Mouse (Mus musculus): ENCODE results near the gene Vamp5. TPM values are rescaled to one million over a fixed set of nuclear protein-coding genes. Genes with fewer than 3 reads are reported as not detected.

Vamp5 gene
- total and polyA plus RNA-seq, 3 experiments, result 0.50 to 2.5 (median 0.90) TPM

- no peak overlapping the region for H3K27ac ChIP-seq (ENCODE audit: insufficient read depth, low read depth)
- no peak overlapping the region for H3K9ac ChIP-seq (ENCODE audit: insufficient read depth, low read depth)
- no peaks in the 10 kb centered on the region for H3K27me3 ChIP-seq (replicated peaks)
- DNase-seq (ENCODE audit: extremely low read depth), result no peak
- H3K4me2 ChIP-seq (ENCODE audit: insufficient read depth, low read depth, poor library complexity, severe bottlenecking), result no peak overlapping the region
- H3K4me1 ChIP-seq (ENCODE audit: control insufficient read depth in 1 of 2, insufficient read depth in 2 of 2), result peaks cover 3 to 16% of the 10 kb centered on the region in 2 experiments
- in situ Hi-C loops (cut with MboI; ENCODE audit: low pct_ligation_motif_present, low pct_unique_long_range_greater_than_20kb, low sequenced_read_pairs) (no loop called here), dilution Hi-C loops (cut with MboI; ENCODE audit: extremely low pct_ligation_motif_present, extremely low pct_unique_long_range_greater_than_20kb, low sequenced_read_pairs) (no loop called here)
- TF ChIP-seq MEF2A (IDR thresholded peaks at IDR 0.05; ENCODE audit: borderline replicate concordance, low read depth, low read length) (no peak), SIN3A (IDR thresholded peaks at IDR 0.05; ENCODE audit: low read length) (no peak), JUN (IDR thresholded peaks at IDR 0.05; ENCODE audit: insufficient read depth, low read depth, low read length) (no peak), ZC3H11A (IDR thresholded peaks at IDR 0.05; ENCODE audit: low read depth, low read length) (no peak), USF2 (conservative IDR thresholded peaks at IDR 0.05; ENCODE audit: low read depth, low read length) (no peak), UBTF (IDR thresholded peaks at IDR 0.05; ENCODE audit: low read depth, low read length) (no peak), NRF1 (IDR thresholded peaks at IDR 0.05; ENCODE audit: low read depth, low read length) (no peak), RAD21 (IDR thresholded peaks at IDR 0.05; ENCODE audit: low read depth, low read length) (no peak), ETS1 (conservative IDR thresholded peaks at IDR 0.05; ENCODE audit: low read depth, low read length) (no peak)
- no peaks in the 10 kb centered on the region for H3K79me2 ChIP-seq (replicated peaks; ENCODE audit: control insufficient read depth, extremely low read depth, insufficient read depth, poor library complexity, severe bottlenecking)
- H3K9me3 ChIP-seq (replicated peaks; ENCODE audit: low read length), result peaks cover 2% of the 10 kb centered on the region
- H3K36me3 ChIP-seq (replicated peaks in 1 of 2; ENCODE audit: control insufficient read depth in 1 of 2, insufficient read depth in 1 of 2, low read length in 1 of 2), result peaks cover 7 to 47% of the 10 kb centered on the region in 2 experiments
- no peak overlapping the region for H3K4me3 ChIP-seq (replicated peaks in 1 of 3; ENCODE audit: low read depth in 2 of 3, low read length in 2 of 3, poor library complexity in 1 of 3)
These were observed 6.3 kb upstream of the Vamp5 start for GRCm38 (mm10) chr6:72386561-72386960.

- no peaks in the 10 kb centered on the region for H3K79me2 ChIP-seq (replicated peaks; ENCODE audit: control insufficient read depth, extremely low read depth, insufficient read depth, poor library complexity, severe bottlenecking)
- no peak overlapping the region for H3K4me3 ChIP-seq (replicated peaks in 1 of 3; ENCODE audit: low read depth in 2 of 3, low read length in 2 of 3, poor library complexity in 1 of 3)
- no peak overlapping the region for H3K27ac ChIP-seq (ENCODE audit: insufficient read depth, low read depth)
- no peak for DNase-seq (ENCODE audit: extremely low read depth)
- H3K9me3 ChIP-seq (replicated peaks; ENCODE audit: low read length), result no peaks in the 10 kb centered on the region
- H3K4me2 ChIP-seq (ENCODE audit: insufficient read depth, low read depth, poor library complexity, severe bottlenecking), result no peak overlapping the region
- dilution Hi-C loops (cut with MboI; ENCODE audit: extremely low pct_ligation_motif_present, extremely low pct_unique_long_range_greater_than_20kb, low sequenced_read_pairs) (no loop called here), in situ Hi-C loops (cut with MboI; ENCODE audit: low pct_ligation_motif_present, low pct_unique_long_range_greater_than_20kb, low sequenced_read_pairs) (no loop called here)
- no peak for TF ChIP-seq NELFE (IDR thresholded peaks at IDR 0.05; ENCODE audit: low read depth, low read length)
- TF ChIP-seq RAD21 (IDR thresholded peaks at IDR 0.05; ENCODE audit: low read depth, low read length), result no peak
- TF ChIP-seq ZNF384 (IDR thresholded peaks at IDR 0.05; ENCODE audit: low read depth, low read length), result no peak
- TF ChIP-seq E2F4 (IDR thresholded peaks at IDR 0.05; ENCODE audit: insufficient replicate concordance, low read depth, low read length), result no peak
- TF ChIP-seq SMC3 (IDR thresholded peaks at IDR 0.05; ENCODE audit: low read depth, low read length), result no peak
- no peak for TF ChIP-seq EP300 (IDR thresholded peaks at IDR 0.05; ENCODE audit: low read length)
- no peak for TF ChIP-seq MAX (IDR thresholded peaks at IDR 0.05; ENCODE audit: low read length)
- TF ChIP-seq ZKSCAN1 (IDR thresholded peaks at IDR 0.05; ENCODE audit: borderline replicate concordance, low read depth, low read length), result no peak
- TF ChIP-seq MYC (IDR thresholded peaks at IDR 0.05; ENCODE audit: low read depth, low read length), result no peak
- TF ChIP-seq TBP (conservative IDR thresholded peaks at IDR 0.05; ENCODE audit: low read depth, low read length), result no peak
- TF ChIP-seq TCF12 (IDR thresholded peaks at IDR 0.05; ENCODE audit: low read depth, low read length), result no peak
- TF ChIP-seq PAX5 (IDR thresholded peaks at IDR 0.05; ENCODE audit: low read length), result no peak
- no peak for TF ChIP-seq USF1 (IDR thresholded peaks at IDR 0.05; ENCODE audit: low read depth, low read length)
- no peak for TF ChIP-seq JUN (IDR thresholded peaks at IDR 0.05; ENCODE audit: insufficient read depth, low read depth, low read length)
- TF ChIP-seq IRF4 (IDR thresholded peaks at IDR 0.05; ENCODE audit: low read depth, low read length), result no peak
- TF ChIP-seq SIN3A (IDR thresholded peaks at IDR 0.05; ENCODE audit: low read length), result no peak
- no peak for TF ChIP-seq MAZ (IDR thresholded peaks at IDR 0.05; ENCODE audit: low read depth, low read length)
- TF ChIP-seq UBTF (IDR thresholded peaks at IDR 0.05; ENCODE audit: low read depth, low read length), result no peak
- no peak for TF ChIP-seq HCFC1 (IDR thresholded peaks at IDR 0.05; ENCODE audit: low read depth, low read length)
- H3K27me3 ChIP-seq (replicated peaks), result no peaks in the 10 kb centered on the region
- H3K9ac ChIP-seq (ENCODE audit: insufficient read depth, low read depth), result no peak overlapping the region
- H3K36me3 ChIP-seq (replicated peaks in 1 of 2; ENCODE audit: control insufficient read depth in 1 of 2, insufficient read depth in 1 of 2, low read length in 1 of 2), result peaks cover 7 to 47% of the 10 kb centered on the region in 2 experiments
- H3K4me1 ChIP-seq (ENCODE audit: control insufficient read depth in 1 of 2, insufficient read depth in 2 of 2), result peaks cover 3 to 12% of the 10 kb centered on the region in 2 experiments
These were observed 5.0 kb upstream of the Vamp5 start for GRCm38 (mm10) chr6:72385258-72385657.
